Mouse (Mus musculus) heart, adult 2 months (tissue): ENCODE results near the gene Fam193b. TPM values are rescaled to one million over a fixed set of nuclear protein-coding genes. Genes with fewer than 3 reads are reported as not detected.

Source experiments
- DNase-seq, 2 experiments: peaks; one replicate each; pipeline ENCODE4 v3.0.0; 2021
- H3K27ac ChIP-seq: fragments of 200-600 bp; 2 replicates; pipeline ENCODE4 v1.8.1; 2022
- H3K27me3 ChIP-seq: fragments of 200-500 bp; 2 replicates; pipeline ENCODE4 v1.6.1; 2012; ENCODE audit warnings: mild to moderate bottlenecking, low read length, inconsistent platforms, mixed read lengths; ENCODE audit not compliant: control insufficient read depth, insufficient read depth
- H3K36me3 ChIP-seq: fragments of 200-500 bp; 2 replicates; pipeline ENCODE4 v1.6.1; 2012; ENCODE audit warnings: low read length, inconsistent platforms; ENCODE audit not compliant: control insufficient read depth, insufficient read depth
- H3K4me1 ChIP-seq: fragments of 200-500 bp; 2 replicates; pipeline ENCODE4 v1.6.1; 2011; ENCODE audit warnings: low read length; ENCODE audit not compliant: control insufficient read depth, insufficient read depth
- H3K4me3 ChIP-seq: fragments of 200-600 bp; 2 replicates; pipeline ENCODE4 v1.8.1; 2022
- H3K79me2 ChIP-seq: fragments of 200-500 bp; replicated peaks from 2 replicates; pipeline ENCODE4 v1.6.1; 2012; ENCODE audit warnings: mild to moderate bottlenecking, inconsistent platforms, low read length, moderate library complexity, mixed read lengths; ENCODE audit not compliant: control insufficient read depth, insufficient read depth
- H3K9ac ChIP-seq: fragments of 200-500 bp; 2 replicates; pipeline ENCODE4 v1.6.1; 2012; ENCODE audit warnings: low read depth, mild to moderate bottlenecking, control low read depth, inconsistent platforms, low read length, mixed read lengths
- CTCF ChIP-seq: fragments of 200-600 bp; IDR thresholded peaks from 2 replicates; pipeline ENCODE4 v1.8.1; 2022; ENCODE audit warnings: antibody characterized with exemption, mild to moderate bottlenecking, moderate library complexity
- EP300 ChIP-seq: fragments of 200-500 bp; IDR thresholded peaks from 2 replicates; pipeline ENCODE4 v1.6.1; 2011; ENCODE audit warnings: low read depth, low read length, control low read depth; ENCODE audit not compliant: insufficient read depth
- POLR2A ChIP-seq: fragments of 200-500 bp; IDR thresholded peaks from 2 replicates; pipeline ENCODE4 v1.6.1; 2011; ENCODE audit warnings: mild to moderate bottlenecking, low read depth, low read length, control low read depth; ENCODE audit not compliant: insufficient read depth
- WGBS: fragments of 180-500 bp; shearing (Covaris S2); methylation state at CpG from one replicate; pipeline ENCODE4 v1.1.7; 2018; 5-methylcytosine and 5-hydroxymethylcytosine counted together
- intact Hi-C: fragments of 180-260 bp; cut with DNase I; formaldehyde crosslinking; loops from one replicate; pipeline ENCODE4 v1.15.1; 2025
- long read RNA-seq: library from polyadenylated mRNA; stranded (forward); transcript quantifications from one replicate; pipeline ENCODE4 v2.0.0, GENCODE M21; 2021
- polyA plus RNA-seq: library from polyadenylated mRNA; depleted of rRNA; stranded (reverse); fragments of >200 nt; gene quantifications from 2 replicates; pipeline ENCODE4 v1.2.3, GENCODE M21; 2012; rRNA removed
- total RNA-seq, 2 experiments: library from RNA; stranded (reverse); gene quantifications; 2 replicates each; pipeline ENCODE4 v1.2.3; 2021

Fam193b gene
- 10 to 100 TPM; 11.2 to 13.0 TPM for total RNA-seq
- 43.9 and 46.1 TPM in 2 replicates for polyA plus RNA-seq
- long read RNA-seq, full-length matches to known transcripts: 1 of 11 reads
- long read RNA-seq, partial matches to known transcripts: 1 of 11 reads
- long read RNA-seq, other reads (novel, unspliced or antisense): 9 of 11 reads

DNA sequence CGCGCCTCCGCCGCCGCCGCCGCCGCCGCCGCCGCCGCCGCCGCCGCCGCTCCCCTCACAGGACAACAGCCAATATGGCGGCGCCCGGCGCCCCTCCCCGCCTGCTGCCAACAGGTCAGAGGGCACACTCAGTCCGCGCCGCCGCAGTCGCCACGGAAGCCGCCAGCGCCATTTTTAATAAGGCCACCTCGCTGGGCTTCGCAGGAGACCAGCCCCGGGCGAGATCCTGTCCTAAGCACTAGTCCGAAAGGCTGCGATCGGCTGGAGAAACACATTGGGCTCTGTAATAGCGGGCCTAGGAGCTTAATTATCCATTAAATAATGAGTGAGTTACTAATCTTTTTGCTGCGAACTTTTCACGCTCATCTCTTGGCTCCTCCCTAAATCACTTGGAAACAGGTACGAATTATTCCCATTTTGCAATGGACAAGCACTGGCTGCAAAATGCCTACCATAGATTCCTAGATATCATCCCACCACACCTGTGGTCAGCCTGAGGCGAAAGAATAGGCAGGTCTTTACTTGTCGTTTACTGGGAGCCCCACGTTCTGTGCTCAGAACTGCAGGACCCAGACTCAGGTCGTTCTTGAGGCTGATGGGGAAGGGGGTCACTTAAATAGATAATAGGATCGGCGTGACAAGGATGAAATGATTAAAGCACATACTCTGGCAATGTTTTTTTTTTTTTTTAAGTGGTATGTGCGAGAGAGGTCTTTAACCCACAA lies at the start of gene Fam193b:
Gene Fam193b, minus strand, starts transcription at position 94 of the 725 bp plus-strand sequence.
- Histone ChIP-seq H3K4me3 (peak within 1 kb of the TSS; percentile 67), H3K27ac (peak within 1 kb of the TSS; percentile 85), H3K9ac (peak within 1 kb of the TSS; percentile 91), H3K27me3 (no peaks in the 10 kb centered on the region), H3K36me3 (no peaks in the 10 kb centered on the region), H3K79me2 (peaks cover 6% of the 10 kb centered on the region), H3K4me1 (peaks cover 5% of the 10 kb centered on the region)
- intact Hi-C loops: loop anchor here (1.0 to 2.0 kb wide), 4 partner anchors 21 to 64 kb away; partner anchors contain the start of genes Caml, Ddx41 and Ddx46
- DNase-seq: peak; percentile 95 to 98
- WGBS: 2% methylated on average over 29 of the region's 47 CpGs
- TF ChIP-seq POLR2A (peak; percentile 76), EP300 (no peak)

GRCm38 (mm10) chr13:55620275-55620674 lies 49.4 kb upstream of the Fam193b start:
- 77% methylated on average over 2 of the region's 2 CpGs for WGBS
- Histone ChIP-seq H3K79me2 (peaks cover 3% of the 10 kb centered on the region), H3K27ac (no peak overlapping the region), H3K9ac (no peak overlapping the region), H3K27me3 (no peaks in the 10 kb centered on the region), H3K4me1 (no peaks in the 10 kb centered on the region), H3K36me3 (peaks cover 4% of the 10 kb centered on the region), H3K4me3 (no peak overlapping the region)
- intact Hi-C loops: no loop called here
- TF ChIP-seq EP300 (no peak), CTCF (no peak), POLR2A (no peak)
- DNase-seq: no peak

- Histone ChIP-seq H3K9ac (no peak overlapping the region), H3K4me3 (no peak overlapping the region), H3K36me3 (peaks cover 3% of the 10 kb centered on the region), H3K4me1 (no peaks in the 10 kb centered on the region), H3K79me2 (peaks cover 1% of the 10 kb centered on the region; the same call in 1 of the 2 replicates), H3K27ac (no peak overlapping the region), H3K27me3 (no peaks in the 10 kb centered on the region)
- TF ChIP-seq CTCF: no peak
- no peak for TF ChIP-seq POLR2A
- no peak for TF ChIP-seq EP300
- intact Hi-C loops: no loop called here
- WGBS: 41% methylated on average over 4 of the region's 4 CpGs
- no peak for DNase-seq
Measured at GRCm38 (mm10) chr13:55619328-55619727, 48.4 kb upstream of the Fam193b start.

- H3K4me1 ChIP-seq: peaks cover 2% of the 10 kb centered on the region; the same call in 1 of the 2 replicates
- WGBS: 54% methylated on average over 5 of the region's 5 CpGs
- DNase-seq: no peak
- no peak overlapping the region for H3K9ac ChIP-seq
- H3K27me3 ChIP-seq: no peaks in the 10 kb centered on the region
- intact Hi-C loops: no loop called here
- H3K4me3 ChIP-seq: no peak overlapping the region
- no peak for TF ChIP-seq EP300
- no peak for TF ChIP-seq POLR2A
- no peak for TF ChIP-seq CTCF
- H3K79me2 ChIP-seq: no peaks in the 10 kb centered on the region
- no peaks in the 10 kb centered on the region for H3K36me3 ChIP-seq
- no peak overlapping the region for H3K27ac ChIP-seq
Measured at GRCm38 (mm10) chr13:55613471-55613870, 42.6 kb upstream of the Fam193b start.

GRCm38 (mm10) chr13:55611996-55612395 lies 41.1 kb upstream of the Fam193b start:
- 63% methylated on average over 7 of the region's 7 CpGs for WGBS
- no peaks in the 10 kb centered on the region for H3K79me2 ChIP-seq
- H3K27ac ChIP-seq: no peak overlapping the region
- no peak for TF ChIP-seq POLR2A
- no peak for TF ChIP-seq EP300
- no peak for TF ChIP-seq CTCF
- H3K4me1 ChIP-seq: peaks cover 2% of the 10 kb centered on the region; the same call in 1 of the 2 replicates
- no peak for DNase-seq
- no peaks in the 10 kb centered on the region for H3K36me3 ChIP-seq
- H3K9ac ChIP-seq: no peak overlapping the region
- intact Hi-C loops: no loop called here
- no peaks in the 10 kb centered on the region for H3K27me3 ChIP-seq
- H3K4me3 ChIP-seq: no peak overlapping the region

DNA sequence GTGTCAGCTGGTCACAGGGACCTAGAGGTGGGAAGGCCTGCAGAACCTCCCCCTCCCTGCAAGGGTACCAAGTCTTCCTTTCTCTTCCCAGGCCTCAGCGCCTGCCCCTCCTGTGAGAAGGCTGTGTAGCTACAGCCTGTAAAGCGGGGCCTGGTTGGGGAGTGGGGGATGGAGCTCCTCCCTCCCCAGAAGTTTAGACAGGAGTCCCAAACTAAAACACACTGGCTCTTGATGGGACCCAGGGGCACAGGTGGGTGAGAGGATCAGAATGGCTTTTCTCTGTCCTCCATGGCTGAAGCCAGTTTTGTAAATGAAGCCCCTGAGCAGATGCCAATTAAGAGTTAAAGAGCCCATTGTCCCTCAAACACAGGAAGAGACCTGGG lies 36.7 kb upstream of the Fam193b start:
- H3K79me2 ChIP-seq: no peaks in the 10 kb centered on the region
- H3K4me1 ChIP-seq: peaks cover 2% of the 10 kb centered on the region; the same call in 1 of the 2 replicates
- 91% methylated on average over 2 of the region's 2 CpGs for WGBS
- H3K9ac ChIP-seq: no peak overlapping the region
- no peak for DNase-seq
- TF ChIP-seq EP300: no peak
- no peak for TF ChIP-seq CTCF
- TF ChIP-seq POLR2A: no peak
- H3K36me3 ChIP-seq: no peaks in the 10 kb centered on the region
- no peaks in the 10 kb centered on the region for H3K27me3 ChIP-seq
- no peak overlapping the region for H3K4me3 ChIP-seq
- intact Hi-C loops: no loop called here
- no peak overlapping the region for H3K27ac ChIP-seq
